ENCODE assay signal across 9 mouse cellular contexts in genomic region chr11:119197618-119198563, GRCm38 (mm10). TPM values are rescaled to one million over a fixed set of nuclear protein-coding genes. Genes with fewer than 3 reads are reported as not detected.
A peak's percentile ranks its signal among the peaks of the same experiment; 100 is the strongest.
DNase-seq lines count a peak whose midpoint lies in the region; ATAC-seq and TF ChIP-seq lines count a peak whose summit lies in the region.
"Had no signal": no experiment of that assay in that cellular context is flagged by ENCODE, and none has a peak within 500 bp of the region (broad histone marks: within the 10 kb centered on the region; RNA-seq: fewer than 3 reads in every experiment).

No protein-coding gene starts in this region.

- H3K9ac ChIP-seq in hindbrain, postnatal 0 days (replicated peaks; ENCODE audit: low read length) = no peak overlapping the region; the same call in 1 of the 2 replicates

- no peaks in the 10 kb centered on the region for H3K36me3 ChIP-seq in hindbrain, postnatal 0 days (ENCODE audit: insufficient read depth, low read length)

- no peak overlapping the region for H3K4me2 ChIP-seq in hindbrain, postnatal 0 days (ENCODE audit: low read depth, low read length)

- no peaks in the 10 kb centered on the region for H3K27me3 ChIP-seq in hindbrain, postnatal 0 days (ENCODE audit: insufficient read depth, low read length)

- H3K9me3 ChIP-seq in hindbrain, postnatal 0 days (ENCODE audit: low read length) = no peaks in the 10 kb centered on the region

- WGBS in hindbrain, postnatal 0 days = 59% methylated on average over 18 of the region's 18 CpGs

- peak; percentile 63; the same call in 1 of the 2 replicates for ATAC-seq in cerebellum, adult (ENCODE audit: insufficient number of reproducible peaks, low FRiP score, low TSS enrichment)
- peak; percentile 65 for ATAC-seq in hindbrain, postnatal 0 days

- peak overlapping the region; percentile 73 for H3K27ac ChIP-seq in hindbrain, postnatal 0 days

- no peak overlapping the region for H3K4me3 ChIP-seq in hindbrain, postnatal 0 days (ENCODE audit: low read length)

- DNase-seq in cerebellum, adult 11 months = no peak
- peak; percentile 66 for DNase-seq in left cerebral cortex, postnatal 4 days
- DNase-seq in left cerebral cortex, adult 11 months (ENCODE audit: low spot score) = no peak
- DNase-seq in cerebellum, adult 9-10 months = peak; percentile 92
- DNase-seq in hindbrain, postnatal 0 days (ENCODE audit: low spot score) = peak; percentile 61
- DNase-seq in thymus, postnatal 4 days = no peak
- no peak for DNase-seq in adrenal gland, postnatal 36 days

- peaks cover 5% of the 10 kb centered on the region; the same call in 1 of the 2 replicates for H3K4me1 ChIP-seq in hindbrain, postnatal 0 days (ENCODE audit: insufficient read depth, low read length)

- intact Hi-C loops in left cerebral cortex, postnatal 4 days (cut with DNase I) = loop anchor here (10.0 kb wide), 2 partner anchors 113 to 143 kb away; partner anchors contain the start of gene Cbx4

- TF ChIP-seq CTCF in hindbrain, postnatal 0 days (IDR thresholded peaks at IDR 0.05; ENCODE audit: low read depth) = no peak

RNA-seq across cellular contexts. Expression of gene Tbc1d16, which starts 30.4 kb away (rescaled TPM):
- total RNA-seq in left cerebral cortex, postnatal 4 days (2021) = 100 to 1,000 TPM; 217 to 222 TPM
- total RNA-seq in hindbrain, postnatal 0 days (2014; rRNA removed) = 161 and 182 TPM in 2 replicates
- polyA plus RNA-seq in hindbrain, postnatal 0 days (2015; fragmentation: Nextera tagmentation; extraction: Ambion mirVana) = 42.1 and 43.9 TPM in 2 replicates
- total RNA-seq in adrenal gland, postnatal 36 days (2021) = 10 to 100 TPM; 14.3 to 15.9 TPM

RNA-seq across cellular contexts. Expression of gene Ccdc40, which starts 30.5 kb away (rescaled TPM):
- 1 to 10 TPM; 7.3 to 8.5 TPM for total RNA-seq in left cerebral cortex, postnatal 4 days (2021)
- 11.5 and 12.5 TPM in 2 replicates for total RNA-seq in hindbrain, postnatal 0 days (2014; rRNA removed)
- polyA plus RNA-seq in hindbrain, postnatal 0 days (2015; fragmentation: Nextera tagmentation; extraction: Ambion mirVana) = 9.7 and 10.3 TPM in 2 replicates
- under 1 TPM; 0.40 to 0.66 TPM for total RNA-seq in adrenal gland, postnatal 36 days (2021)
- polyA plus RNA-seq: liver, adult 2 months had no signal

Comparison
In these comparisons a context has a peak if more than half of its experiments do, and no peak if none do; other contexts are left out.
1. DNase-seq: peak in left cerebral cortex, postnatal 4 days (single experiment), cerebellum, adult 9-10 months (single experiment) and hindbrain, postnatal 0 days (single experiment); none in cerebellum, adult 11 months (single experiment), left cerebral cortex, adult 11 months (single experiment), thymus, postnatal 4 days (single experiment) and adrenal gland, postnatal 36 days (0 of 2).